Mouse (Mus musculus): ENCODE data around the gene Hypk. TPM values are rescaled to one million over a fixed set of nuclear protein-coding genes. Genes with fewer than 3 reads are reported as not detected.
"Not testable (repeated sequence)": the region's sequence is repeated elsewhere in the genome, so short reads cannot be mapped to it uniquely, and the experiment has no call there.

Gene Hypk
- total and polyA plus RNA-seq, 3 experiments = 17.6 to 79.7 TPM; not detected in 1

- H3K27ac ChIP-seq (ENCODE audit: control insufficient read depth, low read depth, low read length) = no peak overlapping the region
- H3K4me1 ChIP-seq (ENCODE audit: control insufficient read depth in 1 of 2, insufficient read depth in 2 of 2, low read length in 2 of 2) = no peaks in the 10 kb centered on the region
- no peaks in the 10 kb centered on the region for H3K36me3 ChIP-seq (ENCODE audit: control insufficient read depth in 1 of 2, insufficient read depth in 2 of 2, low read length in 2 of 2)
- H3K79me2 ChIP-seq (ENCODE audit: control insufficient read depth, insufficient read depth, low read length, poor library complexity) = no peaks in the 10 kb centered on the region
- no peak for DNase-seq (ENCODE audit: low read depth, low spot score)
- TF ChIP-seq ETS1 (IDR thresholded peaks at IDR 0.05; ENCODE audit: low read depth, low read length) (no peak), CHD1 (IDR thresholded peaks at IDR 0.05; ENCODE audit: low read depth, low read length) (no peak), MAX (IDR thresholded peaks at IDR 0.05; ENCODE audit: low read length) (no peak)
- no peak overlapping the region for H3K9ac ChIP-seq (ENCODE audit: control insufficient read depth, low read depth, low read length, poor library complexity, severe bottlenecking)
- no peaks in the 10 kb centered on the region for H3K9me3 ChIP-seq (replicated peaks; ENCODE audit: insufficient read depth, low read length)
- no peaks in the 10 kb centered on the region for H3K27me3 ChIP-seq (ENCODE audit: control insufficient read depth in 1 of 2, insufficient read depth in 2 of 2, low read length in 2 of 2)
- H3K4me3 ChIP-seq (ENCODE audit: control insufficient read depth in 1 of 2, insufficient read depth in 1 of 2, low read depth in 2 of 2, low read length in 2 of 2) = no peak overlapping the region
Observed at GRCm38 (mm10) chr2:121483576-121483975, 30.5 kb downstream of the Hypk start.

GRCm38 (mm10) chr2:121484403-121484802 lies 31.3 kb downstream of the Hypk start:
- H3K27me3 ChIP-seq (ENCODE audit: control insufficient read depth in 1 of 2, insufficient read depth in 2 of 2, low read length in 2 of 2); H3K27ac ChIP-seq (ENCODE audit: control insufficient read depth, low read depth, low read length); H3K4me1 ChIP-seq (ENCODE audit: control insufficient read depth in 1 of 2, insufficient read depth in 2 of 2, low read length in 2 of 2); H3K36me3 ChIP-seq (ENCODE audit: control insufficient read depth in 1 of 2, insufficient read depth in 2 of 2, low read length in 2 of 2); H3K9ac ChIP-seq (ENCODE audit: control insufficient read depth, low read depth, low read length, poor library complexity, severe bottlenecking); H3K4me3 ChIP-seq (ENCODE audit: control insufficient read depth in 1 of 2, insufficient read depth in 1 of 2, low read depth in 2 of 2, low read length in 2 of 2); H3K9me3 ChIP-seq (replicated peaks; ENCODE audit: insufficient read depth, low read length); H3K79me2 ChIP-seq (ENCODE audit: control insufficient read depth, insufficient read depth, low read length, poor library complexity); DNase-seq (ENCODE audit: low read depth, low spot score): not testable (repeated sequence)

- H3K9me3 ChIP-seq (replicated peaks; ENCODE audit: insufficient read depth, low read length); H3K4me3 ChIP-seq (ENCODE audit: control insufficient read depth in 1 of 2, insufficient read depth in 1 of 2, low read depth in 2 of 2, low read length in 2 of 2); H3K27me3 ChIP-seq (ENCODE audit: control insufficient read depth in 1 of 2, insufficient read depth in 2 of 2, low read length in 2 of 2); H3K4me1 ChIP-seq (ENCODE audit: control insufficient read depth in 1 of 2, insufficient read depth in 2 of 2, low read length in 2 of 2); DNase-seq (ENCODE audit: low read depth, low spot score); H3K36me3 ChIP-seq (ENCODE audit: control insufficient read depth in 1 of 2, insufficient read depth in 2 of 2, low read length in 2 of 2); H3K9ac ChIP-seq (ENCODE audit: control insufficient read depth, low read depth, low read length, poor library complexity, severe bottlenecking); H3K79me2 ChIP-seq (ENCODE audit: control insufficient read depth, insufficient read depth, low read length, poor library complexity); H3K27ac ChIP-seq (ENCODE audit: control insufficient read depth, low read depth, low read length): not testable (repeated sequence)
Observed at GRCm38 (mm10) chr2:121501550-121501949, 48.5 kb downstream of the Hypk start.

GRCm38 (mm10) chr2:121505942-121506882 lies 53.1 kb downstream of the Hypk start, which contains the start of the genes Mfap1a and Wdr76:
Gene Mfap1a, minus strand, starts transcription at chr2:121506665.
Gene Wdr76, plus strand, starts transcription at chr2:121506723.
- H3K27me3 ChIP-seq (ENCODE audit: control insufficient read depth in 1 of 2, insufficient read depth in 2 of 2, low read length in 2 of 2); H3K36me3 ChIP-seq (ENCODE audit: control insufficient read depth in 1 of 2, insufficient read depth in 2 of 2, low read length in 2 of 2); H3K4me1 ChIP-seq (ENCODE audit: control insufficient read depth in 1 of 2, insufficient read depth in 2 of 2, low read length in 2 of 2); H3K9me3 ChIP-seq (replicated peaks; ENCODE audit: insufficient read depth, low read length): not testable (repeated sequence)
- TF ChIP-seq TBP (IDR thresholded peaks at IDR 0.05; ENCODE audit: low read depth, low read length) (peak; percentile 97), HCFC1 (IDR thresholded peaks at IDR 0.05; ENCODE audit: low read depth, low read length) (peak; percentile 90), MXI1 (IDR thresholded peaks at IDR 0.05; ENCODE audit: low read depth, low read length) (peak; percentile 78), TCF12 (IDR thresholded peaks at IDR 0.05; ENCODE audit: low read depth, low read length) (peak; percentile 76), POLR2A (IDR thresholded peaks at IDR 0.05; ENCODE audit: control insufficient read depth in 1 of 2, insufficient read depth in 1 of 2, low read depth in 1 of 2, low read length in 2 of 2, poor library complexity in 1 of 2) (peak; percentile 72 to 92), ETS1 (IDR thresholded peaks at IDR 0.05; ENCODE audit: low read depth, low read length) (peak; percentile 28; the same call in 1 of the 2 replicates), ZMIZ1 (IDR thresholded peaks at IDR 0.05; ENCODE audit: low read depth, low read length) (0 out of 2 replicates have a peak, but pooled peaks have one; percentile 61), ELF1 (IDR thresholded peaks at IDR 0.05; ENCODE audit: low read depth, low read length) (peak; percentile 85), KAT2A (conservative IDR thresholded peaks at IDR 0.05; ENCODE audit: low read depth, low read length) (peak; percentile 61; the same call in 1 of the 2 replicates), POLR2AphosphoS2 (IDR thresholded peaks at IDR 0.05; ENCODE audit: low read length) (peak; percentile 83; the same call in 1 of the 2 replicates), E2F4 (IDR thresholded peaks at IDR 0.05; ENCODE audit: borderline replicate concordance, low read depth, low read length) (peak; percentile 100), NRF1 (IDR thresholded peaks at IDR 0.05; ENCODE audit: insufficient read depth, low read depth, low read length, poor library complexity, severe bottlenecking) (peak; percentile 62), SIN3A (IDR thresholded peaks at IDR 0.05; ENCODE audit: low read length) (peak; percentile 96), NELFE (IDR thresholded peaks at IDR 0.05; ENCODE audit: low read depth, low read length) (peak; percentile 94)
- Histone ChIP-seq H3K79me2 (ENCODE audit: control insufficient read depth, insufficient read depth, low read length, poor library complexity) (peaks cover 44% of the 10 kb centered on the region), H3K4me3 (ENCODE audit: control insufficient read depth in 1 of 2, insufficient read depth in 1 of 2, low read depth in 2 of 2, low read length in 2 of 2) (peak within 1 kb of the TSS; percentile 59 to 93), H3K9ac (ENCODE audit: control insufficient read depth, low read depth, low read length, poor library complexity, severe bottlenecking) (peak within 1 kb of the TSS; percentile 97), H3K27ac (ENCODE audit: control insufficient read depth, low read depth, low read length) (peak within 1 kb of the TSS; percentile 90)
- peak; percentile 97 for DNase-seq (ENCODE audit: low read depth, low spot score)
